Mouse (Mus musculus) embryonic facial prominence, embryonic 12.5 days (tissue): Measurements from ENCODE around the gene Aicda. TPM values are rescaled to one million over a fixed set of nuclear protein-coding genes. Genes with fewer than 3 reads are reported as not detected.

Experiments used
- polyA plus RNA-seq: library from polyadenylated mRNA; unstranded; fragments of >200 nt; fragmentation: Nextera tagmentation; extraction: Ambion mirVana; gene quantifications from 2 replicates; pipeline ENCODE4 v1.2.1, GENCODE M21; 2016

Aicda gene
- polyA plus RNA-seq, 1 experiment from 2014 or later, result not detected

Other genes starting within 250 kb of the Aicda start
- 72.6 and 75.1 TPM in 2 replicates for gene M6pr, start 245.1 kb upstream of the Aicda start, polyA plus RNA-seq
- 29.4 and 30.0 TPM in 2 replicates for gene Phc1, start 213.2 kb upstream of the Aicda start, polyA plus RNA-seq
- gene Rimklb, start 55.0 kb upstream of the Aicda start, polyA plus RNA-seq, result 46.2 and 49.7 TPM in 2 replicates
- 3.0 and 3.1 TPM in 2 replicates for gene Mfap5, start 48.0 kb upstream of the Aicda start, polyA plus RNA-seq
- 1.7 and 2.0 TPM in 2 replicates for gene Apobec1, start 48.6 kb downstream of the Aicda start, polyA plus RNA-seq
- 0.14 TPM in 1 of 2 replicates, not detected in the other for gene Gdf3, start 56.3 kb downstream of the Aicda start, polyA plus RNA-seq
- 0.34 TPM in 1 of 2 replicates, not detected in the other for gene Dppa3, start 72.6 kb downstream of the Aicda start, polyA plus RNA-seq
- 0.33 and 0.59 TPM in 2 replicates for gene Nanog, start 153.7 kb downstream of the Aicda start, polyA plus RNA-seq
- 31.5 and 32.7 TPM in 2 replicates for gene Slc2a3, start 247.8 kb downstream of the Aicda start, polyA plus RNA-seq